Mouse (Mus musculus) thymus, adult 2 months (tissue): ENCODE results near the gene Polr2b.

Experiments used
- CTCF ChIP-seq: fragments of 200-500 bp; IDR thresholded peaks from 2 replicates; pipeline ENCODE4 v1.5.1; 2012; ENCODE audit warnings: mild to moderate bottlenecking, control low read depth, low read length, moderate library complexity, borderline replicate concordance; ENCODE audit not compliant: control insufficient read depth, poor library complexity, insufficient read depth; ENCODE audit errors: extremely low read depth
- POLR2A ChIP-seq: fragments of 200-500 bp; IDR thresholded peaks from 2 replicates; pipeline ENCODE4 v1.6.1; 2012; ENCODE audit warnings: mild to moderate bottlenecking, low read length, control low read depth, moderate library complexity; ENCODE audit not compliant: control insufficient read depth, poor library complexity, insufficient read depth; ENCODE audit errors: extremely low read depth

- TF ChIP-seq CTCF (no peak), POLR2A (no peak)
These were observed 48.4 kb downstream of the Polr2b start for GRCm38 (mm10) chr5:77358347-77358746.
